Mouse (Mus musculus) C2C12 (cell line): ENCODE data around the gene Acy3.

Experiments
- CEBPB ChIP-seq: IDR thresholded peaks from one replicate; pipeline ENCODE4 v1.6.1; 2011; ENCODE audit warnings: low read depth, mild to moderate bottlenecking, control low read depth, moderate library complexity
- CTCF ChIP-seq: IDR thresholded peaks from one replicate; pipeline ENCODE4 v1.5.1; 2011; ENCODE audit not compliant: control insufficient read depth, insufficient read depth, insufficient read length
- FOSL1 ChIP-seq: IDR thresholded peaks from one replicate; pipeline ENCODE4 v1.8.0; 2011; ENCODE audit warnings: mild to moderate bottlenecking, low read length; ENCODE audit not compliant: poor library complexity, insufficient read depth, severe bottlenecking
- MAX ChIP-seq: IDR thresholded peaks from one replicate; pipeline ENCODE4 v1.6.1; 2011; ENCODE audit warnings: mild to moderate bottlenecking, control low read depth
- MYOG ChIP-seq: IDR thresholded peaks from one replicate; pipeline ENCODE4 v1.6.1; 2011; ENCODE audit not compliant: control insufficient read depth, insufficient read length; ENCODE audit errors: extremely low read depth

GRCm38 (mm10) chr19:3998335-3998734 is 12.0 kb downstream of the Acy3 start:
- TF ChIP-seq CEBPB (no peak), CTCF (no peak), MAX (no peak), MYOG (no peak), FOSL1 (no peak)
